In genomic region chr6:87545331-87546217, GRCm38 (mm10) we compare ENCODE assay signal across 10 mouse cellular contexts. TPM values are rescaled to one million over a fixed set of nuclear protein-coding genes. Genes with fewer than 3 reads are reported as not detected.
A peak's percentile ranks its signal among the peaks of the same experiment; 100 is the strongest.
DNase-seq lines count a peak whose midpoint lies in the region; ATAC-seq and TF ChIP-seq lines count a peak whose summit lies in the region.
"Had no signal": no experiment of that assay in that cellular context is flagged by ENCODE, and none has a peak within 500 bp of the region (broad histone marks: within the 10 kb centered on the region; RNA-seq: fewer than 3 reads in every experiment).

No protein-coding gene starts in this region.

- peak overlapping the region; percentile 62 for H3K27ac ChIP-seq in limb, embryonic 12.5 days
- no peak overlapping the region for H3K27ac ChIP-seq in limb, embryonic 10.5 days
- peak overlapping the region; percentile 62 for H3K27ac ChIP-seq in forebrain, embryonic 13.5 days
- H3K27ac ChIP-seq in hindbrain, postnatal 0 days = no peak overlapping the region
- no peak overlapping the region for H3K27ac ChIP-seq in neural tube, embryonic 13.5 days (replicated peaks)
- H3K27ac ChIP-seq in intestine, embryonic 16.5 days (ENCODE audit: low read length) = no peak overlapping the region

- H3K4me3 ChIP-seq in limb, embryonic 12.5 days (replicated peaks) = no peak overlapping the region
- no peak overlapping the region for H3K4me3 ChIP-seq in limb, embryonic 10.5 days
- no peak overlapping the region for H3K4me3 ChIP-seq in forebrain, embryonic 13.5 days
- no peak overlapping the region for H3K4me3 ChIP-seq in hindbrain, postnatal 0 days (ENCODE audit: low read length)
- H3K4me3 ChIP-seq in neural tube, embryonic 13.5 days = no peak overlapping the region
- no peak overlapping the region for H3K4me3 ChIP-seq in intestine, embryonic 16.5 days (ENCODE audit: low read length)

- WGBS in limb, embryonic 12.5 days = 24% methylated on average over 1 of the region's 1 CpGs
- WGBS in limb, embryonic 10.5 days = 73% methylated on average over 1 of the region's 1 CpGs
- WGBS in forebrain, embryonic 13.5 days = 14% methylated on average over 1 of the region's 1 CpGs
- 17% methylated on average over 1 of the region's 1 CpGs for WGBS in hindbrain, postnatal 0 days
- WGBS in neural tube, embryonic 13.5 days = 3% methylated on average over 1 of the region's 1 CpGs
- WGBS in intestine, embryonic 16.5 days = 40% methylated on average over 1 of the region's 1 CpGs

- H3K27me3 ChIP-seq in limb, embryonic 12.5 days = no peaks in the 10 kb centered on the region
- no peaks in the 10 kb centered on the region for H3K27me3 ChIP-seq in limb, embryonic 10.5 days (ENCODE audit: low read depth, poor library complexity, severe bottlenecking)
- H3K27me3 ChIP-seq in forebrain, embryonic 13.5 days = no peaks in the 10 kb centered on the region
- no peaks in the 10 kb centered on the region for H3K27me3 ChIP-seq in hindbrain, postnatal 0 days (ENCODE audit: insufficient read depth, low read length)
- H3K27me3 ChIP-seq in neural tube, embryonic 13.5 days = no peaks in the 10 kb centered on the region
- no peaks in the 10 kb centered on the region for H3K27me3 ChIP-seq in intestine, embryonic 16.5 days (replicated peaks; ENCODE audit: control insufficient read depth, insufficient read depth, low read length)

- no peak for TF ChIP-seq CTCF in hindbrain, postnatal 0 days (IDR thresholded peaks at IDR 0.05; ENCODE audit: low read depth)

- peaks cover 10% of the 10 kb centered on the region; the same call in 1 of the 2 replicates for H3K9me3 ChIP-seq in limb, embryonic 12.5 days
- H3K9me3 ChIP-seq in limb, embryonic 10.5 days (replicated peaks) = no peaks in the 10 kb centered on the region
- H3K9me3 ChIP-seq in forebrain, embryonic 13.5 days (replicated peaks) = peaks cover 8% of the 10 kb centered on the region
- H3K9me3 ChIP-seq in hindbrain, postnatal 0 days (ENCODE audit: low read length) = 0 out of 2 replicates have a peak, but pooled peaks cover 7% of the 10 kb centered on the region
- H3K9me3 ChIP-seq in neural tube, embryonic 13.5 days = peaks cover 13% of the 10 kb centered on the region
- H3K9me3 ChIP-seq in intestine, embryonic 16.5 days (ENCODE audit: control insufficient read depth, low read length) = no peaks in the 10 kb centered on the region

- no peak overlapping the region for H3K9ac ChIP-seq in limb, embryonic 12.5 days (replicated peaks)
- no peak overlapping the region for H3K9ac ChIP-seq in forebrain, embryonic 13.5 days
- H3K9ac ChIP-seq in hindbrain, postnatal 0 days (replicated peaks; ENCODE audit: low read length) = no peak overlapping the region
- H3K9ac ChIP-seq in neural tube, embryonic 13.5 days = no peak overlapping the region
- H3K9ac ChIP-seq in intestine, embryonic 16.5 days (ENCODE audit: low read depth, low read length) = no peak overlapping the region

- intact Hi-C loops in left cerebral cortex, postnatal 36 days (cut with DNase I) = no loop called here

- ATAC-seq in limb, embryonic 12.5 days (ENCODE audit: insufficient number of reproducible peaks, insufficient read depth, low FRiP score, low TSS enrichment, low read depth) = no peak
- ATAC-seq in forebrain, embryonic 13.5 days = peak; percentile 95
- peak; percentile 74 for ATAC-seq in hindbrain, postnatal 0 days
- ATAC-seq in neural tube, embryonic 13.5 days (ENCODE audit: low read depth) = peak; percentile 96
- no peak for ATAC-seq in intestine, embryonic 16.5 days
- ATAC-seq: activated CD4-positive, CD25-positive, alpha-beta regulatory T cell, adult 4 months had no signal

- peak overlapping the region; percentile 0; the same call in 1 of the 2 replicates for H3K4me2 ChIP-seq in limb, embryonic 12.5 days
- peak overlapping the region; percentile 28; the same call in 1 of the 2 replicates for H3K4me2 ChIP-seq in forebrain, embryonic 13.5 days
- H3K4me2 ChIP-seq in hindbrain, postnatal 0 days (ENCODE audit: low read depth, low read length) = no peak overlapping the region
- no peak overlapping the region for H3K4me2 ChIP-seq in neural tube, embryonic 13.5 days
- H3K4me2 ChIP-seq in intestine, embryonic 16.5 days (ENCODE audit: low read depth, low read length) = no peak overlapping the region

- no peak for DNase-seq in limb, embryonic 10.5 days (ENCODE audit: low spot score)
- DNase-seq in hindbrain, postnatal 0 days (ENCODE audit: low spot score) = peak; percentile 71
- DNase-seq in adrenal gland, postnatal 14 days = no peak
- no peak for DNase-seq in left cerebral cortex, postnatal 36 days (ENCODE audit: low spot score in 2 of 2)
- DNase-seq: right cerebral cortex, postnatal 25 days had no signal

- H3K4me1 ChIP-seq in limb, embryonic 12.5 days (replicated peaks) = peaks cover 10% of the 10 kb centered on the region; the same call in 1 of the 2 replicates
- H3K4me1 ChIP-seq in limb, embryonic 10.5 days = no peaks in the 10 kb centered on the region
- H3K4me1 ChIP-seq in forebrain, embryonic 13.5 days = peaks cover 12% of the 10 kb centered on the region
- no peaks in the 10 kb centered on the region for H3K4me1 ChIP-seq in hindbrain, postnatal 0 days (ENCODE audit: insufficient read depth, low read length)
- H3K4me1 ChIP-seq in neural tube, embryonic 13.5 days (replicated peaks) = peaks cover 10% of the 10 kb centered on the region
- H3K4me1 ChIP-seq in intestine, embryonic 16.5 days (ENCODE audit: control insufficient read depth, insufficient read depth, low read length) = no peaks in the 10 kb centered on the region

- H3K36me3 ChIP-seq in limb, embryonic 12.5 days = no peaks in the 10 kb centered on the region
- H3K36me3 ChIP-seq in limb, embryonic 10.5 days = no peaks in the 10 kb centered on the region
- 0 out of 2 replicates have a peak, but pooled peaks cover 3% of the 10 kb centered on the region for H3K36me3 ChIP-seq in forebrain, embryonic 13.5 days (ENCODE audit: poor library complexity, severe bottlenecking)
- H3K36me3 ChIP-seq in hindbrain, postnatal 0 days (ENCODE audit: insufficient read depth, low read length) = no peaks in the 10 kb centered on the region
- no peaks in the 10 kb centered on the region for H3K36me3 ChIP-seq in neural tube, embryonic 13.5 days
- H3K36me3 ChIP-seq in intestine, embryonic 16.5 days (ENCODE audit: control insufficient read depth, insufficient read depth, low read length) = no peaks in the 10 kb centered on the region

RNA-seq across cellular contexts. Expression of gene Arhgap25, which starts 12.5 kb away (rescaled TPM):
- polyA plus RNA-seq in limb, embryonic 12.5 days (2016; fragmentation: Nextera tagmentation; extraction: Ambion mirVana) = 2.8 and 4.0 TPM in 2 replicates
- 2.3 and 2.6 TPM in 2 replicates for polyA plus RNA-seq in limb, embryonic 10.5 days (2016; fragmentation: Nextera tagmentation; extraction: Ambion mirVana)
- 1.2 and 1.8 TPM in 2 replicates for polyA plus RNA-seq in forebrain, embryonic 13.5 days (2015; fragmentation: Nextera tagmentation; extraction: Ambion mirVana)
- total RNA-seq in hindbrain, postnatal 0 days (2014; rRNA removed) = 1.3 and 1.9 TPM in 2 replicates
- 1.8 and 1.9 TPM in 2 replicates for polyA plus RNA-seq in hindbrain, postnatal 0 days (2015; fragmentation: Nextera tagmentation; extraction: Ambion mirVana)
- 4.9 TPM in 2 replicates for polyA plus RNA-seq in neural tube, embryonic 13.5 days (2015; fragmentation: Nextera tagmentation; extraction: Ambion mirVana)
- 3.4 and 4.2 TPM in 2 replicates for polyA plus RNA-seq in intestine, embryonic 16.5 days (2015; fragmentation: Nextera tagmentation; extraction: Ambion mirVana)
- total RNA-seq in adrenal gland, postnatal 14 days (2021) = 5.2 and 10.5 TPM in 2 replicates
- 10 to 100 TPM in 1 of 2 experiments, 1 to 10 TPM in 1; 7.9 to 10.7 TPM for total RNA-seq in left cerebral cortex, postnatal 36 days (2021)

RNA-seq across cellular contexts. Expression of gene Prokr1, which starts 45.0 kb away (rescaled TPM):
- polyA plus RNA-seq in limb, embryonic 12.5 days (2016; fragmentation: Nextera tagmentation; extraction: Ambion mirVana) = 1.7 TPM in 2 replicates
- 0.84 and 0.90 TPM in 2 replicates for polyA plus RNA-seq in limb, embryonic 10.5 days (2016; fragmentation: Nextera tagmentation; extraction: Ambion mirVana)
- 5.0 and 5.9 TPM in 2 replicates for polyA plus RNA-seq in forebrain, embryonic 13.5 days (2015; fragmentation: Nextera tagmentation; extraction: Ambion mirVana)
- 3.6 and 4.5 TPM in 2 replicates for total RNA-seq in hindbrain, postnatal 0 days (2014; rRNA removed)
- polyA plus RNA-seq in hindbrain, postnatal 0 days (2015; fragmentation: Nextera tagmentation; extraction: Ambion mirVana) = 0.89 and 1.0 TPM in 2 replicates
- polyA plus RNA-seq in neural tube, embryonic 13.5 days (2015; fragmentation: Nextera tagmentation; extraction: Ambion mirVana) = 5.3 and 5.7 TPM in 2 replicates
- 2.3 and 2.4 TPM in 2 replicates for polyA plus RNA-seq in intestine, embryonic 16.5 days (2015; fragmentation: Nextera tagmentation; extraction: Ambion mirVana)
- total RNA-seq in adrenal gland, postnatal 14 days (2021) = 0.71 and 0.93 TPM in 2 replicates
- under 1 TPM; 0.09 to 0.17 TPM for total RNA-seq in left cerebral cortex, postnatal 36 days (2021)
- polyA plus RNA-seq: activated CD4-positive, CD25-positive, alpha-beta regulatory T cell, adult 4 months had no signal

Comparison
In these comparisons a context has a peak if more than half of its experiments do, and no peak if none do; other contexts are left out.
1. H3K27ac ChIP-seq: peak in limb, embryonic 12.5 days (single experiment) and forebrain, embryonic 13.5 days (single experiment); none in limb, embryonic 10.5 days (single experiment), hindbrain, postnatal 0 days (single experiment), neural tube, embryonic 13.5 days (single experiment) and intestine, embryonic 16.5 days (single experiment).
2. ATAC-seq: peak in forebrain, embryonic 13.5 days (single experiment), hindbrain, postnatal 0 days (single experiment) and neural tube, embryonic 13.5 days (single experiment); none in limb, embryonic 12.5 days (single experiment) and intestine, embryonic 16.5 days (single experiment).
3. H3K4me2 ChIP-seq: peak in limb, embryonic 12.5 days (single experiment) and forebrain, embryonic 13.5 days (single experiment); none in hindbrain, postnatal 0 days (single experiment), neural tube, embryonic 13.5 days (single experiment) and intestine, embryonic 16.5 days (single experiment).